Mouse (Mus musculus): ENCODE data around the gene Naa10.

Gene Naa10

GRCm38 (mm10) chrX:73914827-73915703, 6.7 kb downstream of the Naa10 start:
- DNase-seq (ENCODE audit: low read depth), result peak; percentile 83

DNA sequence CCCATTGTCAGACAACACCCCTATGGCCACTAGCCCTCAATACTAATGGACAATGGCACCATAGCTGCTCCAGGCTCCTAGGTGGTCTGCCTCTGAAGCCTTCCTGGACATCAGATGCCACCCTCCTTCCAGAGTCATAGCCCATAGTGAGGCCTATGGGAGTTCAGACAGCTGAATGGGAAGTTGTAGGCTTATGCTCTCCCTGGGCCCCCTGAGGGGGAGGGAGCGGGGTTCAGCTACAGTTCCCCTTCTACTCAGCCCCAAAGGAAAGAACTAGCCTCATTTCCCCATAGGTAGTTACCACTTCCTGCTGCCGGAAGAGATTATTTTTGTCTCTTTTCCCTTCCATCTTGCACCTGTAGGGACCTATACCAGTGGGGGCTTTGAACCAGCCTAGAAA, 10.2 kb downstream of the Naa10 start:
- no peak for DNase-seq (ENCODE audit: low read depth)

DNA sequence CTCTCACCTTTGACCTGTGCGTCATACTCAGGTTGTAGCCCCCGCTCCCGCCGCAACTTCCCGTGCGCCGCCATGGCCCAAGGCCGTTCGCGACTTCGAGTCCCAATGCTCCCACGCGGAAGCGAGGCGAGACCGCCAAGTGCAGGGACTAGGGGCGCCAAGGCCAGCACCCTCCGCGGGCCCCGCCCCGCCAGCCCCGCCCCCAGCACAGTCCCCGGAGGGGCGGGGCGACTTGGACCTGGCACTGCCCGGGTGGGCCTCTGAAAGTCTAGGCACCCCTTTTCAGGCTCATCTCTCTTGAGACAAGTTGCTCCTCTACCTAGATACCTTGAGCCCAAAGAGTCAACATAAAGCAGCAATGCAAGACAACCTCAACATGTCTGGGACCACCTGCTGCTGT, 10.6 kb downstream of the Naa10 start:
- no peak for DNase-seq (ENCODE audit: low read depth)

GRCm38 (mm10) chrX:73910451-73910850, 11.3 kb downstream of the Naa10 start:
- DNase-seq (ENCODE audit: low read depth), result no peak

GRCm38 (mm10) chrX:73910049-73910448, 11.7 kb downstream of the Naa10 start:
- no peak for DNase-seq (ENCODE audit: low read depth)

GRCm38 (mm10) chrX:73897959-73898358, 23.8 kb downstream of the Naa10 start:
- DNase-seq (ENCODE audit: low read depth), result no peak

DNA sequence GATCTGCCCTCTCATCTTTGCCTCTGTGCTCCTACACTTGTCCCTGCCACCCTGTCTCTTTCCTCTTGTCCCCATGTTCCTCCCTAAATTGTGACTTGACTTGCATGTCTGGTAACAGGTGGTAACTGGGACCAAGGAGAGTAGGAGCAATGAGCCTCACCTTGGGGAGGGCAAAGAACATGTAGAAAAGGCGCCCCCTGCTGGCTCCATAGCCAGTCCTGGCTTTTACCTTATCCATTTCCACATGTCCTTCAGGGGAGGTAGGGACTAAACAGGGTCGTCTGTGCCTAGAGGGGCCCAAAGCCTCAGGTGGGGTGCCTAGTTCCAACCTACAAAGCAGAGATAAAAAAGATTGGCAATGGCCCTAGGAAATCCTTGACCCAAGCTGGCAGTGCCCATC, 26.0 kb downstream of the Naa10 start, which contains the start of gene L1cam:
L1cam (minus strand) TSS at position 387 of the 400 bp plus-strand sequence.
- no peak for DNase-seq (ENCODE audit: low read depth)

GRCm38 (mm10) chrX:73892833-73893232, 28.9 kb downstream of the Naa10 start:
- DNase-seq (ENCODE audit: low read depth), result no peak

GRCm38 (mm10) chrX:73891551-73892152, 30.1 kb downstream of the Naa10 start, which contains the start of gene Avpr2:
Avpr2 (plus strand) TSS chrX:73892102.
- DNase-seq (ENCODE audit: low read depth), result no peak

DNA sequence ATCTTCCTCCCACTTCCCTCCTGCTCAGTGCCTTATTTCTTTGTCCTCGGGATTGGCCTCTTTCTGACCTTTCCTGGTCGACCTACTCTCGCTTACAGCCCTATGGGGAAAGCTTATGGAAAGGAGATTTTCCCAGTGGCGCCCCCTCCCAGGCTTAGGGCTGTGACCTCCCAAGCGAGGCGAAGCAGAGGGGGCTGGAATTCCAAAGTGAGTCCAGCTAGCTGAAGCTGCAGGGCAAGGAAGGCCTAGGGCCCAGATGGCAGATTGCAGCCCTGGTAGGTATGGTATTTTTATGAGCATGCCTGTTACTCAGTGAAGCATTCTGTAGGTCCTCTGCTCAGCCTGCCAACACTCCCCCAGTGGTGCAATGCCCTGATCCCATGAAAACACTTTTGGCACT, 40.3 kb downstream of the Naa10 start:
- no peak for DNase-seq (ENCODE audit: low read depth)

GRCm38 (mm10) chrX:73881036-73881427, 40.7 kb downstream of the Naa10 start:
- DNase-seq (ENCODE audit: low read depth), result no peak

GRCm38 (mm10) chrX:73880194-73881035, 41.3 kb downstream of the Naa10 start:
- no peak for DNase-seq (ENCODE audit: low read depth)

GRCm38 (mm10) chrX:73877014-73877413, 44.7 kb downstream of the Naa10 start:
- DNase-seq (ENCODE audit: low read depth), result no peak

- DNase-seq (ENCODE audit: low read depth), result no peak
Measured at GRCm38 (mm10) chrX:73875881-73876280, 45.9 kb downstream of the Naa10 start.

GRCm38 (mm10) chrX:73871956-73872355, 49.8 kb downstream of the Naa10 start:
- no peak for DNase-seq (ENCODE audit: low read depth)

- no peak for DNase-seq (ENCODE audit: low read depth)
Measured at GRCm38 (mm10) chrX:73871474-73871873, 50.3 kb downstream of the Naa10 start.

DNA sequence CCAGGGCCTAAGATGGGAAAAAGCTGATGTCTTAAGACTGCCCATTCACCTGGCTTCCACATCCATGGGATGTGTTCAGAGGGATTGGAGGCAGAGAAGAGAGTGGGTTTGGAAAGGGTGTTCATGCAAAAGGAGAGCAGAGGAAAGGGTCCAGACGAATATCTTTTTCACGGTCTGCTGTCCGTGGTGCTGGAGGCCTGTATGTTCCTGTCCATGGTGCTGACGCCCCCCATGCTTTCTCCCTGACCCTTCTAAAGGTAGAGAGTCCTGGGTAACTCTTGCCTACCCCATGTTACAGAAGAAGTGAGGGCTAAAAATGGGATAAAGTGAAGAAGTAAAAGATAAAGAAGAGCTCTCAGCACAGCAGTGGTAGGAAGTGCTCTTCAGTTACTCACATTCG, 52.4 kb downstream of the Naa10 start:
- peak; percentile 32 for DNase-seq (ENCODE audit: low read depth)

DNA sequence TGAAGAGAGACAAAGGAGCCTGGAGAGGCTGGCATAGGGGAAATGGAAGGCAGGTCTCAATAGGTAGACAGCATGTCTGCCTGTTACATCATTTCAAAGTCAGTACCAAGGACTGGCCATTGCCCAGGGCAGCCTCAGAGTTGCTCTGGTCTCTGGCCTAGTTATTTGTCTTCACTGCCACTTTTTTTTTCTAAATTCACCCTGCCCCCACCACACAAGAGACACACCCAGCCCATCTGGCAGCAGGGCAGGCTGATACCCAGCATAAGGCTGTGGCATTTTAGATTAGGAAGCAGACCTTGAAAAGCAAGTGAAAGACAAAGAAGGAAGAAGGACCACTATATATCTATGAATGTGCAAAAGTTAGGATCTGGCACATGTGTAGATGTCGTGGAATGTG, 53.9 kb downstream of the Naa10 start:
- no peak for DNase-seq (ENCODE audit: low read depth)

- no peak for DNase-seq (ENCODE audit: low read depth)
Measured at GRCm38 (mm10) chrX:73867256-73867655, 54.5 kb downstream of the Naa10 start.

Measured in c-Kit-positive CD71-negative TER-119-negative erythroid progenitor cells, embryonic 14.5 days (primary cell).